Mouse (Mus musculus) MEL (cell line): Measurements from ENCODE around the gene Leo1. TPM values are rescaled to one million over a fixed set of nuclear protein-coding genes. Genes with fewer than 3 reads are reported as not detected.
A peak's percentile ranks its signal among the peaks of the same experiment; 100 is the strongest.

ENCODE experiments used
- DNase-seq: peaks from one replicate; pipeline ENCODE4 v3.0.0; 2011; ENCODE audit warnings: low read depth, low spot score
- H3K27ac ChIP-seq: 2 replicates; pipeline ENCODE4 v1.5.1; 2012; ENCODE audit warnings: low read depth, mild to moderate bottlenecking, control low read depth, low read length, moderate library complexity; ENCODE audit not compliant: control insufficient read depth
- H3K27me3 ChIP-seq, 2 experiments: fragments of 150-350 bp in 1 of 2; sonication (generic) in 1 of 2; 2 replicates each; pipeline ENCODE4 v1.6.1; 2012; ENCODE audit warnings: low read length in 2 of 2, mild to moderate bottlenecking in 2 of 2, improper control_type of control experiment in 1 of 2, moderate library complexity in 1 of 2; ENCODE audit not compliant: insufficient read depth in 2 of 2, control insufficient read depth in 1 of 2
- H3K36me3 ChIP-seq, 2 experiments: 2 replicates each; pipeline ENCODE4 v1.6.1; 2012 to 2014; ENCODE audit warnings: low read length in 2 of 2, improper control_type of control experiment in 1 of 2, inconsistent platforms in 1 of 2, mild to moderate bottlenecking in 1 of 2; ENCODE audit not compliant: insufficient read depth in 2 of 2, control insufficient read depth in 1 of 2
- H3K4me1 ChIP-seq, 2 experiments: fragments of 150-350 bp in 1 of 2; sonication (generic) in 1 of 2; 2 replicates each; pipeline ENCODE4 v1.6.1; 2012; ENCODE audit warnings: low read length in 2 of 2, improper control_type of control experiment in 1 of 2, mild to moderate bottlenecking in 1 of 2; ENCODE audit not compliant: insufficient read depth in 2 of 2, control insufficient read depth in 1 of 2
- H3K4me3 ChIP-seq, 2 experiments: fragments of 150-350 bp in 1 of 2; sonication (generic) in 1 of 2; 2 replicates each; pipeline ENCODE4 v1.5.1; 2012; ENCODE audit warnings: low read depth in 2 of 2, low read length in 2 of 2, mild to moderate bottlenecking in 2 of 2, moderate library complexity in 2 of 2, control low read depth in 1 of 2, improper control_type of control experiment in 1 of 2; ENCODE audit not compliant: control insufficient read depth in 1 of 2, insufficient read depth in 1 of 2
- H3K79me2 ChIP-seq: 2 replicates; pipeline ENCODE4 v1.6.1; 2012; ENCODE audit warnings: mild to moderate bottlenecking, low read length, moderate library complexity; ENCODE audit not compliant: control insufficient read depth, poor library complexity, insufficient read depth
- H3K9ac ChIP-seq: 2 replicates; pipeline ENCODE4 v1.6.1; 2012; ENCODE audit warnings: low read depth, mild to moderate bottlenecking, control low read depth, low read length, moderate library complexity; ENCODE audit not compliant: control insufficient read depth, poor library complexity, severe bottlenecking
- H3K9me3 ChIP-seq: fragments of 150-350 bp; sonication (generic); replicated peaks from 2 replicates; pipeline ENCODE4 v1.6.1; 2012; ENCODE audit warnings: mild to moderate bottlenecking, low read length, improper control_type of control experiment, moderate library complexity; ENCODE audit not compliant: insufficient read depth
- CTCF ChIP-seq, 3 experiments: IDR thresholded peaks in 2 of 3; conservative IDR thresholded peaks in 1 of 3; 2 replicates each; pipeline ENCODE4 v1.5.1; 2011 to 2012; ENCODE audit warnings: low read length in 3 of 3, low read depth in 2 of 3, mild to moderate bottlenecking in 2 of 3, improper control_type of control experiment in 1 of 3, inconsistent platforms in 1 of 3, mixed read lengths in 1 of 3, moderate library complexity in 1 of 3; ENCODE audit not compliant: control insufficient read depth in 1 of 3, insufficient read depth in 1 of 3, poor library complexity in 1 of 3, severe bottlenecking in 1 of 3
- E2F4 ChIP-seq: IDR thresholded peaks from 2 replicates; pipeline ENCODE4 v1.6.1; 2011; ENCODE audit warnings: low read depth, low read length, improper control_type of control experiment, borderline replicate concordance
- ELF1 ChIP-seq: IDR thresholded peaks from 2 replicates; pipeline ENCODE4 v1.6.1; 2014; ENCODE audit warnings: low read depth, mild to moderate bottlenecking, inconsistent platforms, low read length, improper control_type of control experiment, moderate library complexity
- HCFC1 ChIP-seq: IDR thresholded peaks from 2 replicates; pipeline ENCODE4 v1.6.1; 2012; ENCODE audit warnings: low read depth, mild to moderate bottlenecking, inconsistent platforms, low read length, improper control_type of control experiment, moderate library complexity
- KAT2A ChIP-seq: conservative IDR thresholded peaks from 2 replicates; pipeline ENCODE4 v1.6.1; 2012; ENCODE audit warnings: low read depth, low read length, improper control_type of control experiment, inconsistent platforms
- MAZ ChIP-seq: IDR thresholded peaks from 2 replicates; pipeline ENCODE4 v1.6.1; 2012; ENCODE audit warnings: low read depth, mild to moderate bottlenecking, inconsistent platforms, low read length, improper control_type of control experiment
- MEF2A ChIP-seq: IDR thresholded peaks from 2 replicates; pipeline ENCODE4 v1.6.1; 2014; ENCODE audit warnings: low read depth, mild to moderate bottlenecking, inconsistent platforms, low read length, improper control_type of control experiment; ENCODE audit not compliant: poor library complexity, insufficient replicate concordance, severe bottlenecking; ENCODE audit errors: extremely low read depth
- MXI1 ChIP-seq: IDR thresholded peaks from 2 replicates; pipeline ENCODE4 v1.6.1; 2011; ENCODE audit warnings: mild to moderate bottlenecking, low read depth, low read length, improper control_type of control experiment
- MYB ChIP-seq: IDR thresholded peaks from 2 replicates; pipeline ENCODE4 v1.6.1; 2011; ENCODE audit warnings: mild to moderate bottlenecking, low read depth, low read length, improper control_type of control experiment
- NELFE ChIP-seq: IDR thresholded peaks from 2 replicates; pipeline ENCODE4 v1.6.1; 2011; ENCODE audit warnings: low read depth, low read length, improper control_type of control experiment
- NRF1 ChIP-seq: IDR thresholded peaks from 2 replicates; pipeline ENCODE4 v1.6.1; 2014; ENCODE audit warnings: low read depth, mild to moderate bottlenecking, inconsistent platforms, low read length, improper control_type of control experiment, moderate library complexity; ENCODE audit not compliant: poor library complexity, insufficient read depth, severe bottlenecking
- POLR2AphosphoS2 ChIP-seq: IDR thresholded peaks from 2 replicates; pipeline ENCODE4 v1.6.1; 2011; ENCODE audit warnings: low read length, improper control_type of control experiment
- POLR2AphosphoS5 ChIP-seq: IDR thresholded peaks from 2 replicates; pipeline ENCODE4 v1.6.1; 2012; ENCODE audit warnings: low read depth, borderline replicate concordance, mild to moderate bottlenecking, inconsistent platforms, low read length, moderate library complexity, mixed read lengths
- RAD21 ChIP-seq: IDR thresholded peaks from 2 replicates; pipeline ENCODE4 v1.6.1; 2011; ENCODE audit warnings: mild to moderate bottlenecking, low read depth, low read length, improper control_type of control experiment
- SIN3A ChIP-seq: IDR thresholded peaks from 2 replicates; pipeline ENCODE4 v1.6.1; 2012; ENCODE audit warnings: low read length, improper control_type of control experiment, inconsistent platforms
- SMC3 ChIP-seq: IDR thresholded peaks from 2 replicates; pipeline ENCODE4 v1.6.1; 2011; ENCODE audit warnings: low read depth, low read length, improper control_type of control experiment
- TBP ChIP-seq: IDR thresholded peaks from 2 replicates; pipeline ENCODE4 v1.8.0; 2011; ENCODE audit warnings: low read depth, low read length, improper control_type of control experiment
- USF1 ChIP-seq: IDR thresholded peaks from 2 replicates; pipeline ENCODE4 v1.6.1; 2014; ENCODE audit warnings: low read depth, mild to moderate bottlenecking, inconsistent platforms, low read length, improper control_type of control experiment, moderate library complexity
- ZC3H11A ChIP-seq: IDR thresholded peaks from 2 replicates; pipeline ENCODE4 v1.6.1; 2012; ENCODE audit warnings: low read depth, mild to moderate bottlenecking, inconsistent platforms, low read length, improper control_type of control experiment
- ZNF384 ChIP-seq: IDR thresholded peaks from 2 replicates; pipeline ENCODE4 v1.6.1; 2012; ENCODE audit warnings: low read depth, mild to moderate bottlenecking, inconsistent platforms, low read length, improper control_type of control experiment
- polyA plus RNA-seq, 2 experiments: library from polyadenylated mRNA; stranded (reverse) in 1 of 2; unstranded in 1 of 2; fragments of >175 nt in 1 of 2; fragments of >200 nt in 1 of 2; gene quantifications; 2 replicates each; pipeline versions ENCODE4 v1.2.1 to v1.2.4; 2012; ENCODE audit warnings: low replicate concordance in 2 of 2, low read depth in 1 of 2; ENCODE audit not compliant: insufficient read length in 2 of 2, insufficient read depth in 1 of 2, missing spikeins in 1 of 2
- total RNA-seq: library from RNA; depleted of rRNA; stranded (reverse); fragments of 300-350 nt; gene quantifications from 2 replicates; pipeline ENCODE4 v1.2.3, GENCODE M21; 2012

Leo1 gene
- total and polyA plus RNA-seq, 3 experiments: 42.6 to 49.0 TPM; not detected in 1

- TF ChIP-seq NRF1 (no peak), NELFE (no peak)
Measured at GRCm38 (mm10) chr9:75411584-75411983, 29.7 kb upstream of the Leo1 start (continued).

GRCm38 (mm10) chr9:75413206-75413605, 28.1 kb upstream of the Leo1 start:
- no peaks in the 10 kb centered on the region for H3K27me3 ChIP-seq
- no peaks in the 10 kb centered on the region for H3K9me3 ChIP-seq
- no peak overlapping the region for H3K27ac ChIP-seq
- peaks cover 9 to 20% of the 10 kb centered on the region in 2 experiments for H3K4me1 ChIP-seq
- H3K79me2 ChIP-seq: peaks cover 13% of the 10 kb centered on the region
- no peak overlapping the region for H3K9ac ChIP-seq
- no peak overlapping the region for H3K4me3 ChIP-seq
- H3K36me3 ChIP-seq: peaks cover 0 to 22% of the 10 kb centered on the region in 2 experiments; a peak in 2 of 4 replicates
- no peak for TF ChIP-seq ZC3H11A
- TF ChIP-seq SIN3A: no peak
- no peak for TF ChIP-seq SMC3
- TF ChIP-seq POLR2AphosphoS5: no peak
- TF ChIP-seq MAZ: no peak
- TF ChIP-seq E2F4: no peak
- TF ChIP-seq RAD21: no peak
- no peak for TF ChIP-seq USF1
- no peak for TF ChIP-seq KAT2A
- no peak for TF ChIP-seq ZNF384
- TF ChIP-seq MEF2A: no peak
- TF ChIP-seq HCFC1: no peak
- no peak for TF ChIP-seq POLR2AphosphoS2
- no peak for TF ChIP-seq MXI1
- no peak for TF ChIP-seq ELF1
- no peak for TF ChIP-seq CTCF (IDR thresholded peaks at IDR 0.05 in 2 of 3, conservative IDR thresholded peaks at IDR 0.05 in 1 of 3; ENCODE audit: control insufficient read depth in 1 of 3, insufficient read depth in 1 of 3, low read depth in 2 of 3, low read length in 3 of 3, poor library complexity in 1 of 3, severe bottlenecking in 1 of 3)
- no peak for TF ChIP-seq TBP
- no peak for DNase-seq

- no peaks in the 10 kb centered on the region for H3K27me3 ChIP-seq
Measured at GRCm38 (mm10) chr9:75414204-75414603, 27.1 kb upstream of the Leo1 start.

More at GRCm38 (mm10) chr9:75414204-75414603, 27.1 kb upstream of the Leo1 start:
- Histone ChIP-seq H3K27ac (no peak overlapping the region), H3K4me3 (no peak overlapping the region), H3K9ac (no peak overlapping the region), H3K4me1 (peaks cover 9 to 20% of the 10 kb centered on the region in 2 experiments)
- TF ChIP-seq MYB: no peak
- TF ChIP-seq, all 39 proteins: peak for 0
- H3K9me3 ChIP-seq: no peaks in the 10 kb centered on the region
- peaks cover 0 to 22% of the 10 kb centered on the region in 2 experiments; a peak in 2 of 4 replicates for H3K36me3 ChIP-seq
- H3K79me2 ChIP-seq: peaks cover 5% of the 10 kb centered on the region
- DNase-seq: peak; percentile 35
